In genomic region chr4:140113690-140114475, GRCm38 (mm10) we compare ENCODE assay signal across 14 mouse cellular contexts.
A peak's percentile ranks its signal among the peaks of the same experiment; 100 is the strongest.
DNase-seq lines count a peak whose midpoint lies in the region; ATAC-seq and TF ChIP-seq lines count a peak whose summit lies in the region.
"Had no signal": no experiment of that assay in that cellular context is flagged by ENCODE, and none has a peak within 500 bp of the region (broad histone marks: within the 10 kb centered on the region; RNA-seq: fewer than 3 reads in every experiment).

No protein-coding gene starts in this region.

- H3K9me3 ChIP-seq in forebrain, postnatal 0 days (ENCODE audit: low read length): no peaks in the 10 kb centered on the region
- no peaks in the 10 kb centered on the region for H3K9me3 ChIP-seq in forebrain, embryonic 15.5 days
- no peaks in the 10 kb centered on the region for H3K9me3 ChIP-seq in midbrain, embryonic 11.5 days (ENCODE audit: control insufficient read depth, low read length)
- no peaks in the 10 kb centered on the region for H3K9me3 ChIP-seq in midbrain, embryonic 13.5 days
- no peaks in the 10 kb centered on the region for H3K9me3 ChIP-seq in neural tube, embryonic 14.5 days (ENCODE audit: control insufficient read depth, low read length)
- H3K9me3 ChIP-seq: liver, embryonic 13.5 days had no signal

- 69% methylated on average over 18 of the region's 18 CpGs for WGBS in forebrain, postnatal 0 days
- WGBS in forebrain, embryonic 15.5 days: 71% methylated on average over 18 of the region's 18 CpGs
- 84% methylated on average over 18 of the region's 18 CpGs for WGBS in midbrain, embryonic 11.5 days
- WGBS in midbrain, embryonic 13.5 days: 80% methylated on average over 18 of the region's 18 CpGs
- 42% methylated on average over 18 of the region's 18 CpGs for WGBS in neural tube, embryonic 14.5 days

- no peaks in the 10 kb centered on the region; the same call in 1 of the 2 replicates for H3K27me3 ChIP-seq in forebrain, postnatal 0 days (ENCODE audit: insufficient read depth, low read length)
- H3K27me3 ChIP-seq in forebrain, embryonic 15.5 days: no peaks in the 10 kb centered on the region; the same call in 1 of the 2 replicates
- H3K27me3 ChIP-seq in midbrain, embryonic 11.5 days (ENCODE audit: control insufficient read depth, insufficient read depth, low read length): peaks cover 17% of the 10 kb centered on the region
- H3K27me3 ChIP-seq in midbrain, embryonic 13.5 days: peaks cover 8% of the 10 kb centered on the region
- no peaks in the 10 kb centered on the region for H3K27me3 ChIP-seq in neural tube, embryonic 14.5 days (ENCODE audit: control insufficient read depth, insufficient read depth, low read length)

- ATAC-seq in forebrain, postnatal 0 days: peak; percentile 37; the same call in 1 of the 2 replicates
- ATAC-seq in forebrain, embryonic 15.5 days (replicated peaks): no peak
- no peak for ATAC-seq in midbrain, embryonic 11.5 days (ENCODE audit: low FRiP score)
- ATAC-seq in midbrain, embryonic 13.5 days: no peak
- ATAC-seq in neural tube, embryonic 14.5 days (ENCODE audit: low read depth): no peak
- ATAC-seq: intestine, postnatal 0 days had no signal

- no peak overlapping the region for H3K4me2 ChIP-seq in forebrain, postnatal 0 days (ENCODE audit: low read depth)
- H3K4me2 ChIP-seq in forebrain, embryonic 15.5 days (replicated peaks): no peak overlapping the region
- no peak overlapping the region for H3K4me2 ChIP-seq in midbrain, embryonic 11.5 days
- H3K4me2 ChIP-seq in midbrain, embryonic 13.5 days (replicated peaks): no peak overlapping the region
- H3K4me2 ChIP-seq in neural tube, embryonic 14.5 days (ENCODE audit: low read depth, low read length): no peak overlapping the region
- H3K4me2 ChIP-seq: heart, embryonic 12.5 days; liver, embryonic 13.5 days had no signal

- no peak for TF ChIP-seq CTCF in forebrain, postnatal 0 days (IDR thresholded peaks at IDR 0.05; ENCODE audit: low read depth)

- H3K4me1 ChIP-seq in forebrain, postnatal 0 days (ENCODE audit: insufficient read depth): 0 out of 2 replicates have a peak, but pooled peaks cover 6% of the 10 kb centered on the region
- peaks cover 19% of the 10 kb centered on the region for H3K4me1 ChIP-seq in forebrain, embryonic 15.5 days
- H3K4me1 ChIP-seq in midbrain, embryonic 11.5 days (ENCODE audit: control insufficient read depth, insufficient read depth, low read length): peaks cover 8% of the 10 kb centered on the region
- peaks cover 17% of the 10 kb centered on the region for H3K4me1 ChIP-seq in midbrain, embryonic 13.5 days (replicated peaks)
- peaks cover 9% of the 10 kb centered on the region; the same call in 1 of the 2 replicates for H3K4me1 ChIP-seq in neural tube, embryonic 14.5 days (ENCODE audit: control insufficient read depth, insufficient read depth, low read length)
- H3K4me1 ChIP-seq: liver, embryonic 13.5 days had no signal

- no peak for DNase-seq in forebrain, postnatal 0 days
- peak; percentile 73 for DNase-seq in midbrain, embryonic 11.5 days (ENCODE audit: low spot score, missing footprints)
- peak; percentile 47 to 56 for DNase-seq in cerebellum, postnatal 36 days
- no peak for DNase-seq in thymus, postnatal 10 days (ENCODE audit: low spot score in 2 of 2)
- DNase-seq: gastrocnemius, postnatal 36 days; heart, postnatal 36 days; liver, embryonic 13.5 days; thymus, adult 18-20 months had no signal

- H3K4me3 ChIP-seq in forebrain, postnatal 0 days (ENCODE audit: low read depth, low read length): no peak overlapping the region
- no peak overlapping the region for H3K4me3 ChIP-seq in forebrain, embryonic 15.5 days
- no peak overlapping the region for H3K4me3 ChIP-seq in midbrain, embryonic 11.5 days (ENCODE audit: low read depth, low read length)
- H3K4me3 ChIP-seq in midbrain, embryonic 13.5 days (replicated peaks): no peak overlapping the region
- H3K4me3 ChIP-seq in neural tube, embryonic 14.5 days (ENCODE audit: low read depth, low read length): no peak overlapping the region
- H3K4me3 ChIP-seq: heart, embryonic 12.5 days; left cerebral cortex, adult 2 months; liver, embryonic 13.5 days had no signal

- no peaks in the 10 kb centered on the region for H3K36me3 ChIP-seq in forebrain, postnatal 0 days (ENCODE audit: insufficient read depth)
- no peaks in the 10 kb centered on the region for H3K36me3 ChIP-seq in forebrain, embryonic 15.5 days
- no peaks in the 10 kb centered on the region for H3K36me3 ChIP-seq in midbrain, embryonic 11.5 days (ENCODE audit: control insufficient read depth, insufficient read depth, low read length)
- H3K36me3 ChIP-seq in midbrain, embryonic 13.5 days: no peaks in the 10 kb centered on the region
- no peaks in the 10 kb centered on the region for H3K36me3 ChIP-seq in neural tube, embryonic 14.5 days (ENCODE audit: control insufficient read depth, insufficient read depth, low read length)
- H3K36me3 ChIP-seq: heart, embryonic 12.5 days; liver, embryonic 13.5 days had no signal

- H3K9ac ChIP-seq in forebrain, postnatal 0 days: no peak overlapping the region
- H3K9ac ChIP-seq in forebrain, embryonic 15.5 days (replicated peaks): no peak overlapping the region
- no peak overlapping the region for H3K9ac ChIP-seq in midbrain, embryonic 11.5 days (ENCODE audit: low read length)
- no peak overlapping the region for H3K9ac ChIP-seq in midbrain, embryonic 13.5 days (replicated peaks)
- no peak overlapping the region for H3K9ac ChIP-seq in neural tube, embryonic 14.5 days (replicated peaks; ENCODE audit: low read depth, low read length)
- H3K9ac ChIP-seq: heart, embryonic 12.5 days; liver, embryonic 13.5 days had no signal

- no peak overlapping the region for H3K27ac ChIP-seq in forebrain, postnatal 0 days (ENCODE audit: low read depth, low read length)
- no peak overlapping the region for H3K27ac ChIP-seq in forebrain, embryonic 15.5 days (replicated peaks)
- no peak overlapping the region for H3K27ac ChIP-seq in midbrain, embryonic 11.5 days (ENCODE audit: low read depth, low read length)
- H3K27ac ChIP-seq in midbrain, embryonic 13.5 days: no peak overlapping the region; the same call in 1 of the 2 replicates
- H3K27ac ChIP-seq in neural tube, embryonic 14.5 days (ENCODE audit: low read depth, low read length): peak overlapping the region; percentile 60
- H3K27ac ChIP-seq: left cerebral cortex, adult 2 months; liver, embryonic 13.5 days had no signal

Comparison
In these comparisons a context has a peak if more than half of its experiments do, and no peak if none do; other contexts are left out.
1. DNase-seq: peak in midbrain, embryonic 11.5 days (single experiment) and cerebellum, postnatal 36 days (2 of 2); none in forebrain, postnatal 0 days (single experiment) and thymus, postnatal 10 days (0 of 2).